Mouse (Mus musculus) hindbrain, embryonic 15.5 days (tissue): Measurements from ENCODE around the gene Inha. TPM values are rescaled to one million over a fixed set of nuclear protein-coding genes. Genes with fewer than 3 reads are reported as not detected.
A peak's percentile ranks its signal among the peaks of the same experiment; 100 is the strongest.

Experiments
- ATAC-seq: fragments of 200-750 bp; cut with Nextera tagmentation; 2 replicates; pipeline ENCODE4 v1.8.0; 2017; ENCODE audit warnings: low read depth, moderate number of reproducible peaks, moderate TSS enrichment; ENCODE audit not compliant: low FRiP score
- H3K27ac ChIP-seq: fragments of 300-500 bp; sonication (generic); replicated peaks from 2 replicates; pipeline ENCODE4 v1.5.1; 2015; ENCODE audit warnings: mild to moderate bottlenecking, inconsistent platforms
- H3K27me3 ChIP-seq: fragments of 300-500 bp; sonication (generic); 2 replicates; pipeline ENCODE4 v1.6.1; 2015; ENCODE audit warnings: control low read depth, inconsistent platforms
- H3K36me3 ChIP-seq: fragments of 300-500 bp; sonication (generic); 2 replicates; pipeline ENCODE4 v1.6.1; 2015; ENCODE audit warnings: control low read depth, inconsistent platforms
- H3K4me1 ChIP-seq: fragments of 300-500 bp; sonication (generic); replicated peaks from 2 replicates; pipeline ENCODE4 v1.6.1; 2015; ENCODE audit warnings: control low read depth, inconsistent platforms
- H3K4me2 ChIP-seq: fragments of 300-500 bp; sonication (generic); 2 replicates; pipeline ENCODE4 v1.6.1; 2015; ENCODE audit warnings: moderate library complexity, mild to moderate bottlenecking, inconsistent platforms
- H3K4me3 ChIP-seq: fragments of 300-500 bp; sonication (generic); 2 replicates; pipeline ENCODE4 v1.5.1; 2015; ENCODE audit warnings: mild to moderate bottlenecking, inconsistent platforms
- H3K9ac ChIP-seq: fragments of 300-500 bp; sonication (generic); 2 replicates; pipeline ENCODE4 v1.6.1; 2015; ENCODE audit warnings: inconsistent platforms
- H3K9me3 ChIP-seq: fragments of 300-500 bp; sonication (generic); 2 replicates; pipeline ENCODE4 v1.6.1; 2016; ENCODE audit warnings: control low read depth, inconsistent platforms
- WGBS: fragments of 180-500 bp; shearing (Covaris S2); methylation state at CpG from one replicate; pipeline ENCODE4 v1.1.7; 2015; 5-methylcytosine and 5-hydroxymethylcytosine counted together
- polyA plus RNA-seq: library from polyadenylated mRNA; unstranded; fragments of >200 nt; fragmentation: Nextera tagmentation; extraction: Ambion mirVana; gene quantifications from 2 replicates; pipeline ENCODE4 v1.2.1, GENCODE M21; 2015

Gene Inha
- polyA plus RNA-seq, 1 experiment from 2014 or later = 22.4 TPM

DNA sequence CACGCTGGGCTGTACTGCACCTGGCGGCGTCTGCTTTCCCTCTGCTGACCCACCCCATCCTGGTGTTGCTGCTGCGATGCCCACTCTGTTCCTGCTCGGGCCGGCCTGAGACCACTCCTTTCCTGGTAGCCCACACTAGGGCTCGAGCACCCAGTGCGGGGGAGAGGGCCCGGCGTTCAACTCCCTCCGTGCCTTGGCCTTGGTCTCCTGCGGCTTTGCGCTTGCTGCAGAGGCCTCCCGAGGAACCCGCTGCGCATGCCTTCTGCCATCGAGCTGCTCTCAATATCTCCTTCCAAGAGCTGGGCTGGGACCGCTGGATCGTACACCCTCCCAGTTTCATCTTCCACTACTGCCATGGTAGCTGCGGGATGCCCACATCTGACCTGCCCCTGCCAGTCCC is 2.7 kb downstream of the Inha start:
- H3K4me1 ChIP-seq = peaks cover 23% of the 10 kb centered on the region

DNA sequence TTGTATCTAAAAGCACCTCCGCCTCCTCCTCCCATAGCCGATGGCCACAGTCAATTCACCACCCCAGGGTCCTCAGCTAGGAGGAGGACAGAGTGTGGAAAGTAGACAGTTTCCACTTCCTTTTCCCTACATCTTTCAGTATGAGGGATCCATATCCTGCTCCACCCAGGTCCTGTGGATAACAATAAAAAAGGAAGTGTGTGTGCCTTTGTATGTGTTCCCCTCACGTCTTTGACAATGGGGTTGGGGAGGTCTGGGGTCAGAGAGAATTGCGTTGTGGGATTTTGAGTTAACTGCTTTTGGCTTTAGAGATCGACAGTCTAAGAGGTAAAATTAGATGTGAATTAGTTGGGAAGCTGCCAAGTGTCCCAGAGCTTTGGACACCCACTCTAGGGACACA is 3.3 kb downstream of the Inha start:
- Histone ChIP-seq H3K4me2 (no peak overlapping the region), H3K4me3 (no peak overlapping the region), H3K9ac (no peak overlapping the region), H3K27ac (no peak overlapping the region), H3K36me3 (no peaks in the 10 kb centered on the region), H3K4me1 (peaks cover 17% of the 10 kb centered on the region), H3K9me3 (no peaks in the 10 kb centered on the region), H3K27me3 (peaks cover 8% of the 10 kb centered on the region; the same call in 1 of the 2 replicates)
- ATAC-seq = no peak
- WGBS = 71% methylated on average over 5 of the region's 5 CpGs

More for the DNA sequence above, 2.7 kb downstream of the Inha start:
- no peak overlapping the region for H3K27ac ChIP-seq
- H3K4me2 ChIP-seq = no peak overlapping the region
- H3K9me3 ChIP-seq = no peaks in the 10 kb centered on the region
- peaks cover 8% of the 10 kb centered on the region; the same call in 1 of the 2 replicates for H3K27me3 ChIP-seq
- no peaks in the 10 kb centered on the region for H3K36me3 ChIP-seq
- H3K4me3 ChIP-seq = no peak overlapping the region
- WGBS = 47% methylated on average over 20 of the region's 20 CpGs
- no peak overlapping the region for H3K9ac ChIP-seq
- ATAC-seq = no peak

DNA sequence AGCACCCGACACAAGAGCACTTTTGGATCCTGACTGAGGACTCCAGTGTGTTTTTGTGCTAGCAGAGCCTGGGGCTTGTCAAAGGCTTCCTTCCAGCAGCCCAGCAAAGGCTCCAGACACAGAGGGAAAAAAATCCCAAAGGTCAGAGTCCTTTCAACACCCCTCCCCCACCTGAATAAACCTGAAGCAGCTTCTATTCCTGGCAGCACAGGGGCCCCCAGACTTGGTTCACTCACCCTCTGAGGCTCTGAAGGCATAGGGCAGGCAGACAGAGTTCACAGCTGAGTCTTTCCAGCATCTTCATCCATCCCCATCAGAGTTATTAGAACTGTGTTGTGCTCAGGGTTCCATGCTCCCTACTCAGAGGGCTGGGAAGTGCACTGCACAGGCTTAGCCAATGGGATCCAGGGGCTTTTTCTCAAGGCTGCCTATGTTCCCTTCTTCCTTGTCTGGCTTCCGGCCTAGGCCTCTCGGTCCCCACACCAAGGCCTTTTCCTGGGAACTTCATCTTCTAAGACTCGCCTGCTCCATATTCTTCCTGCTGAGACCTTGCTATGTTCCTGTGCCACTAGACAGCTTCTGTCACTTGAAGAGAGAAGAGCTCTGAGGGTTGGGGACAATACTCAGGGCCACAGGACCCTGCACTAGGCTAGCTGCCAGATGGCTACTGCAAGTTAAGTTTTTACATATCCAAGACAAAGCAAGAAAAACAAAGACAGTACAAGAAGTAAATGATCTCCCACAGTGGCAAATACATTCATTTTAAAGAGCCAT is 4.7 kb downstream of the Inha start:
- Histone ChIP-seq H3K9me3 (no peaks in the 10 kb centered on the region), H3K9ac (no peak overlapping the region), H3K36me3 (no peaks in the 10 kb centered on the region), H3K27me3 (peaks cover 8% of the 10 kb centered on the region; the same call in 1 of the 2 replicates), H3K4me2 (no peak overlapping the region), H3K4me1 (peaks cover 11% of the 10 kb centered on the region), H3K27ac (no peak overlapping the region), H3K4me3 (no peak overlapping the region)
- 65% methylated on average over 4 of the region's 4 CpGs for WGBS
- no peak for ATAC-seq

DNA sequence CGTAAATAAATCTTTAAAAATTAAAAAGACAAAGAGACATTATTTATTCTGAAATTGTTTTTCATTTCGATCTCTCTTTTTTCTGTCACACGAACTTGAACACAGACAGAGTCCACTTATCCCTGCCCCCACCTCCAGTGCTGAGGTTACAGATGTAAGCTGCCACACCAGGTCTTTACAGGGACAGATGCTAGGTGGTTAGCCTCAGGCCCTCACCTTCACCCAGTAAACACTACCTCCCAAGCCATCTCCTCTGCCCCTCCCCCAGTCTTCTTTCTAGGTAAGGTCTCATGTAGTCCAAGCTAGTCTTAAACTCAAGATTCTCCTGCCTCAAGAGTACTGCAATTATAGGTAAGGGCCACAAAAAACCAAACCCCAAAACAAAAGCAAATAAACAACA is 5.7 kb downstream of the Inha start:
- Histone ChIP-seq H3K4me1 (peaks cover 2% of the 10 kb centered on the region), H3K27me3 (0 out of 2 replicates have a peak, but pooled peaks cover 3% of the 10 kb centered on the region), H3K36me3 (no peaks in the 10 kb centered on the region), H3K9me3 (no peaks in the 10 kb centered on the region), H3K27ac (no peak overlapping the region), H3K4me3 (no peak overlapping the region), H3K9ac (no peak overlapping the region), H3K4me2 (no peak overlapping the region)
- ATAC-seq = no peak
- WGBS = 85% methylated on average over 3 of the region's 3 CpGs

DNA sequence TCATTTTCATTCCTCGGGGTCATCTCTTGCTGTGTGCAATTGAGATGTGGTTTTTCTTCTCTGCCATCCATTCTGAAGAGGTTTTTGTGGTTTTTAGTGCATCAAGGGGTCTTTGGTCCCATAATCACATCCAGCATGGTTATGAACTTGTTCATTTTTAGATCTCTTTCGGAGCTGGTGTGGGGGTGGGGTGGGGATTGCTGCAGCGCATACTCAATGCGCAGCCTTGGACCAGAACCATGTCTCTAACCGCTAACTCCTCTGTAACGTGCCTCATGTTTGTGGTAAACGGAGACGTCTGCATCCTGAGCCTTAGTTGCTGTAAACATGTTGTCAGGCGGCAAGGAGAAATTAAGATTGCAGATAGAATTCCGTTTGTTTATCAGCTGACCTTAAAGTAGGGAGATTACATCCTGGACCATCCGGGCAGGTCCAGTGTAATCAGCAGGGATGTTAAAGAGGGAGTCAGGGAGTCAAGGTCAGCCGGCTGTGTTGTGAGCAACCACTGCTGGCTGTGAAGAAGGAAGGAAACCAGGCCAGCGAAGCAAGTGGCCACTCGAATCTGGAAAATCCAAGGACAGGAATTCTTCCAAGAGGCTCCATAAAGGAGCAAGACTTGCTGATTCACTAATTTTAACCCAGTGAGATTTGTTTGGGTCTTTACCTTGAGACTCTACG is 10.0 kb downstream of the Inha start:
- Histone ChIP-seq H3K27me3 (no peaks in the 10 kb centered on the region), H3K4me1 (peaks cover 4% of the 10 kb centered on the region), H3K9ac (no peak overlapping the region), H3K4me3 (no peak overlapping the region), H3K4me2 (no peak overlapping the region), H3K27ac (no peak overlapping the region), H3K36me3 (no peaks in the 10 kb centered on the region), H3K9me3 (no peaks in the 10 kb centered on the region)
- WGBS = 82% methylated on average over 15 of the region's 15 CpGs
- no peak for ATAC-seq

DNA sequence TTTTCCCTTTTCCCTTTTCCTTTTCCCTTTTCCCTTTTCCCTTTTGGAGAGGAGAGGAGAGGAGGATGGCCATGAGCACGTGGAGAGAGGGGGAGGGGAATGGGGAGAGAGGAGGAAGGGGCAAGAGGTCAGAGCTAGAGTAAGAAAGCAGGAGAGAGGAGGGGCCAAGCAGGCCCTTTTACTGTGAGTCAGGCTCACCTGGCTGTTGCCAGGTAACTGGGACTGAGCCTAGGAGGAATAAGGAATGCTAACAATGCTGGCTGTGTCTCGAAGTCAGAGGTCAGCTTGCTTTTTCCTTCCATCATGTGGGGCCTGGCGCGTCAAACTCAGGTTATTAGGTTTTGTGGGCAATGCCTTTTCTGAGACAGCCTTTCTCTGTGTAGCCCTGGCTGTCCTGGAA is 11.1 kb downstream of the Inha start:
- ATAC-seq = no peak
- H3K27ac ChIP-seq = no peak overlapping the region
- no peak overlapping the region for H3K9ac ChIP-seq
- 73% methylated on average over 3 of the region's 4 CpGs for WGBS
- H3K4me1 ChIP-seq = peaks cover 15% of the 10 kb centered on the region
- no peak overlapping the region for H3K4me2 ChIP-seq
- no peaks in the 10 kb centered on the region for H3K9me3 ChIP-seq
- no peaks in the 10 kb centered on the region for H3K27me3 ChIP-seq
- H3K4me3 ChIP-seq = no peak overlapping the region
- no peaks in the 10 kb centered on the region for H3K36me3 ChIP-seq

DNA sequence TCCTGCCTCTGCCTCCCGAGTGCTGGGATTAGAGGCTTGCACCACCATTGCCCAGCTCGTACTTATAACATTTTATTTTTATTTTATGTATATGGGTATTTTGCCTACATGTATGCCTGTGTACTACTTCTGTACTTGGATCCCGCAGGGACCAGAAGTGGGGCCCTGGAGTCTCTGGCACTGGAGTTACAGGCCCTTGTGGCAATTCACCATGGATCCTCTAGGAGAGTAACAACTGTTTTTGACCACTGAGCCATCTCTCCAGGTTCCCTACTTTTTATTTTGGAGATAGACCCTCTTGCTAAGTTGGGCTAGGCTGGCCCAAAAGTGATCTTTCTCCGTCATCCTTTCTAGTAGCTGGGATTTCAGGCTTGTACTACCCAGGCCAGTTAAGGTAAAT is 11.6 kb downstream of the Inha start:
- 94% methylated on average over 4 of the region's 4 CpGs for WGBS
- H3K9ac ChIP-seq = no peak overlapping the region
- H3K4me2 ChIP-seq = no peak overlapping the region
- H3K9me3 ChIP-seq = no peaks in the 10 kb centered on the region
- no peaks in the 10 kb centered on the region for H3K27me3 ChIP-seq
- H3K27ac ChIP-seq = no peak overlapping the region
- ATAC-seq = no peak
- no peak overlapping the region for H3K4me3 ChIP-seq
- no peaks in the 10 kb centered on the region for H3K36me3 ChIP-seq
- peaks cover 15% of the 10 kb centered on the region for H3K4me1 ChIP-seq

DNA sequence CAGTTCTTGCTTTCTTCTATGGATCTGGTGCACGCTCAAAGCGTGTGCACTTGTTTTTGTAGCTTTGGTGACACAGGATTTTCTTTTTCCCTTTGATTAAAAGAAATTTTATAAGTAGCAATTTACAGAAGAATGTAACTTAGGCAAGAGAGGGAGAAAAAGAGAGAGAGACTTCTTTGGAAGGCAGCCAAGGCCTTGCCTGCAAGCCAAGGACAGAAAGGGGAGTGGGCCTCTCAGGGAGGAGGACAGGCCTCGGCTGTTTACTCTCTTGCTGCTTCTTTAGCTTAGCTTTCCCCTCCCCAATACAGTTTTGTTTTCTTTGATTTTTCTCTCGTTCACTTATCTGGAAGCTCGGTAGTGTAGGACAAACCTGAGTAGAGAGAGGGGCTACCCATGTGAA is 12.7 kb downstream of the Inha start:
- Histone ChIP-seq H3K4me2 (no peak overlapping the region), H3K36me3 (no peaks in the 10 kb centered on the region), H3K4me1 (peaks cover 15% of the 10 kb centered on the region), H3K9me3 (no peaks in the 10 kb centered on the region), H3K27ac (no peak overlapping the region), H3K4me3 (no peak overlapping the region), H3K9ac (no peak overlapping the region), H3K27me3 (no peaks in the 10 kb centered on the region)
- no peak for ATAC-seq
- WGBS = 70% methylated on average over 5 of the region's 5 CpGs

DNA sequence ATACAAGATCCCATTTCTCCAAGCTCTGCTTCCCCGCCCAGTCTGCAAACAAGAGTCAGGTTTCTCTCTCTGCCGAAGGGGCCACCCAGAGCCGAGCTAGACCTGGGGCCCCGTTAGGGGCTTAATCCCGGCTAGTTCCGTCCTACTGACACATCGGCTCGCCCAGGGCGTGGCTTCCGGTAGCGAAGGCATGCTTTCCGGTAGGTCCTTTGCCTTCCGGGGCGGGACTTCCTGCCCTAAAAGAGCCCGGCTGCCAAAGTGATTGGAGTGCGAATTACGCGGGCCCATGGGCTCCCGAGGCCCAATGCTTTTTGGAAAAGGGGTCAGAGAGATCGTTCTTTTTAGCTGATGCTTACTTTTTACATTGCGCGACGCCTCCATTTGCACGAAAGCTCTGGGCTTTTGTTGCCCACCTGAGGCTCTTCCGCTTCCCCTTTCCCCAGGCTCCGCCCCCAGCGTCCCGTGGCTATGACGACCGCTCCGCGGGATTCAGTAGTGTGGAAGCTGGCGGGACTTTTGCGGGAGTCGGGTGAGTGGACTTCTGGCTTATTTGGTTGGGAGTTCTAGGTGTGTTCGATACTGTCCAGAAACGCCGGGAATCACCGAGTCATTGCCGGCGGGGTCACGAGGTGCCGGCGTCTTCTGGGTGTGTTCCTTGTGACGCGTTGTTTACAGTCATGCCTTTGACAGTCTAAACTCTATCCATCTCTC is 14.6 kb downstream of the Inha start, which contains the start of gene Stk11ip:
TSS of gene Stk11ip (plus strand) at position 209 of the 711 bp plus-strand sequence.
- Histone ChIP-seq H3K9me3 (no peaks in the 10 kb centered on the region), H3K27me3 (no peaks in the 10 kb centered on the region), H3K27ac (peak within 1 kb of the TSS; percentile 84), H3K36me3 (peaks cover 5% of the 10 kb centered on the region; the same call in 1 of the 2 replicates), H3K4me2 (peak within 1 kb of the TSS; percentile 78), H3K4me1 (peaks cover 15% of the 10 kb centered on the region), H3K9ac (peak within 1 kb of the TSS; percentile 53), H3K4me3 (peak within 1 kb of the TSS; percentile 84)
- ATAC-seq = peak; percentile 97
- under 1% methylated on average over 46 of the region's 46 CpGs for WGBS

DNA sequence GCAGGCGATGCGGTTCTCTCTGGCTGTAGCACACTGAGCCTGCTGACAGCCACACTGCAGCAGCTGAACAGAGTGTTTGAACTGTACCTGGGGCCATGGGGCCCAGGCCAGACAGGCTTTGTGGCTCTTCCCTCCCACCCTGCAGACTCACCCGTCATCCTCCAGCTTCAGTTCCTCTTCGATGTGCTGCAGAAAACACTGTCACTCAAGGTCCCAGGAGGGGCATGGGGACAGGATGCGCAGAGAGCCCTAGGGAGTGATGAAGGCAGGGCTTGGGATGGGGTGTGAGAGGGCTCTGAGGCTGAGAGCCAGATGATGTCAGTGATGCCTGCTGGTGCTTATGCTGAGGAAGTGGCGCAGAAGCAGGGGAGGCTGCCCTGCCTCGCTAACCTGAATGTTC is 17.8 kb downstream of the Inha start:
- H3K4me2 ChIP-seq = no peak overlapping the region
- no peak overlapping the region for H3K27ac ChIP-seq
- no peaks in the 10 kb centered on the region for H3K9me3 ChIP-seq
- ATAC-seq = no peak
- peaks cover 15% of the 10 kb centered on the region for H3K4me1 ChIP-seq
- H3K27me3 ChIP-seq = no peaks in the 10 kb centered on the region
- H3K4me3 ChIP-seq = no peak overlapping the region
- no peak overlapping the region for H3K9ac ChIP-seq
- H3K36me3 ChIP-seq = peaks cover 32% of the 10 kb centered on the region
- WGBS = 92% methylated on average over 7 of the region's 7 CpGs

DNA sequence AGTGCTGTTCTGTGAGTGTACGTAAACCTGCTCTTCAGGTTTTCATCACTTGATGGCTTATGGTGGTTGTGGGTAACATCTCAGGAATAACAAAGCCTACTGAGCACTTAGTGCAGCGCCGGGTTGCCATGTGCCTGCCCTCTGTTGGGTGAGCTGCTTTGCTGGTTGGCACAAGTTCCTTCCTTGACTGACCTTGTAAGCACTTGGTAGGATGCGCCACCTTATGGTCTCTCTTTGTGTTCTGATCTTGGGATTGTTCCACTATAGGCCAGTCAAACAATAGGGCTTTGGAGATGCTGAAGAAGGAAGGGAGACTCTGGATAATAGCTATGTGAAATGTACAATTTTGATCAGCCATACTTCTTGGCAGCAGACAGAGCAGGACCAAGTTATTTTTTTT is 23.7 kb downstream of the Inha start:
- peaks cover 59% of the 10 kb centered on the region for H3K36me3 ChIP-seq
- H3K4me2 ChIP-seq = no peak overlapping the region
- no peak for ATAC-seq
- H3K27me3 ChIP-seq = no peaks in the 10 kb centered on the region
- no peak overlapping the region for H3K9ac ChIP-seq
- H3K4me3 ChIP-seq = no peak overlapping the region
- no peaks in the 10 kb centered on the region for H3K4me1 ChIP-seq
- WGBS = 78% methylated on average over 4 of the region's 4 CpGs
- H3K27ac ChIP-seq = no peak overlapping the region
- H3K9me3 ChIP-seq = no peaks in the 10 kb centered on the region
